Mouse (Mus musculus) retina, embryonic 14.5 days (tissue): ENCODE measurements around the gene Slco3a1.

Experiments used
- DNase-seq: peaks from one replicate; pipeline ENCODE4 v3.0.0-alpha.2; 2015; ENCODE audit warnings: low spot score

Slco3a1 gene

DNA sequence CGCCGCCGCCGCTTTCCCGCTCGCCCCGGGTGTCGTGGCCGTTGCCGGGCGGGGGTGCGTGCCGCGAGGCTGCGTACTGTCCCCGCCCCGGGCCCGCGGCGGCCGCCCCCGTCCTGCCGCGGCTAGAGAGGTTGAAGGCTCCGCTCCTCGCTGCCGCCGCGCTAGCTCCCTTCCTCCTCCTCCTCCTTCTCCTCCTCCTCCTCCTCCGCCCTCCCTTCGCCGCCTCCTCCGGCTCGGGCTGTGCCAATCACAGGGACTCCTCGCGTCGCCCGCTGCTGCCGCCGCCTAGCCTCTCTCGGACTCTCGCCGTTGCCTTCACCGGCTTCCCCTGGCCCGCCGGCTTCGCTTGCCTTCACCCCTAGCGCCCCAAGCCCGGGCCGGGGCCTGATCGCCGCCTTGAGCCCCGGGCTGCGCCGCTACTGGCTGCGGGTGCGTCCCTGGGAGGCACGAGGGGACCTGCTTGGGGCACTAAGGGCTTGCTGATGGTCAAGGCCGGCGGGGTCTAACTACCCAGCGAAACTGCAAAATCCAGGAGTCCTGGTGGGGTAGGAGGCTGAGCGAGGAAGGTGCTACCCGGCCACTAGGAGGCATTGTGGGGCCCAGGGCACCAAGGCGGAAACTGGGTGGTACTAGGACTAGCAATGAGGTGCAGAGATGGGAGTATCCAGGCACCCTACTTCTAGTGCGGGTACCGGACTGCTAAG lies at the start of gene Slco3a1:
TSS of gene Slco3a1 (minus strand) at position 173 of the 704 bp plus-strand sequence.
- peak; percentile 74 for DNase-seq

- no peak for DNase-seq
These were observed 46.4 kb upstream of the Slco3a1 start for GRCm38 (mm10) chr7:74600996-74601395.

- DNase-seq, result peak; percentile 59
These were observed 24.8 kb upstream of the Slco3a1 start for GRCm38 (mm10) chr7:74579411-74579810.

DNA sequence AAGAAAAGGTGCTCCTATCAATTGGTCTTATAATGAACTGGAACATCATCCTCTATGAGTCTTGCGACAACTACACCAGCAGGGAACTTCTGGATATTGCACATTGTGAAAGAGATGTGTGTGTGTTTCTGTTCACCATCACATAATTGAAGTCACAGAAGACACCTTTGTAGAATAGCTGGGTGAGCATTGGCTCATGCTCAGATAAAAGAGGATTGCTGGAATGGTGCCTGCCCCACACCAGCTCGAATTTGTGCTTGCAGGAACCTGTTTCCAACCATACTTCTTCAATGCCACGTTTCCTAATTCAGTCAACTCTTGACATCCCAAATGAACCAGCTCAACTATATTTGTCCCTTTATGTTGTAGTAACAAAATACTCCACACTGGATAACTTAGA lies 21.1 kb upstream of the Slco3a1 start:
- DNase-seq, result no peak

GRCm38 (mm10) chr7:74555416-74555815 lies 836 bp upstream of the Slco3a1 start:
- peak; percentile 76 for DNase-seq

GRCm38 (mm10) chr7:74554041-74554561 lies 479 bp downstream of the Slco3a1 start:
- DNase-seq, result peak; percentile 61

DNA sequence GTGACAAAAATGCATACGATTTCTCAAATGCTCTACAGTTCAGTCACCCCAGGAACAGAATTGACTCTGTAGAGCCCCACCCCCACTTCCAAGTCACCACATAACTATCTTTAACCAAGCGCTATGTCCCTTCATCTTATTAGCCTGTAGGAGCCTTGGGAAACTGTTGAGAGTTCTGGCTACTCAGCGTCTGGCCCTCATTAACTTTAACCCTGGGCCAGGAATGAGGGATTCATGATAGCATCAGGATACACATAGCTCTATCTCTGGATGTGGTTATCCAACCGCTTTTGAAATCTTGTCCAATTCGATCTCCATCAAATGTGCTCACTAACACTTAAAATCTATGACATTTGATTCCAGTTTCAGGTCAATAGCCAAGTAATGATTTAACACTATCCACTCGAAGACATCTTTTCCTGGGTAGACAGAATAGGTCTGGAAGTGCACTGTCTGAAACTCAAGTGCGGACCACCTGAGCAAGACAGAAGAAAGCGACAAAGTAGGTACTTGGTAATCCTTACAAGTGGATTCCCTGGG lies 1.4 kb downstream of the Slco3a1 start:
- peak; percentile 43 for DNase-seq

DNA sequence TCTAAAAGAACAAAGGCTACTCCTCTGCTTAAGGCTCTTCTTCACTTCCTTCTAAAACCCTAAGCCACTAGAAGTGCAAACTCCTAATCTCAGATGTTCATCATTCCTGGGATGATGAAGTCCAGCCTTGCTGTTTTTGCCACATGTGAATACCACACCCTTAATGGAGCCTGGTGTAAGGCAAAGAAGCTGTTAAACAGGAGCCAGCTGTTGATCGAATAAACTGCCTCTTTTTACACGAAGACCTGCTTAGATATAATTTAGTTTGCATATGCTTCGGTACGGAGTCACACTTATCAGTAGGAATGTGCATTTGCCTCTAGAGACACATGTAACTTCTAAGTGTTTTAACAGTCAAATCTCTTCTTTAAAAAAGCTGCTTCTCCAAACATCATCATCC lies 2.0 kb downstream of the Slco3a1 start:
- no peak for DNase-seq

GRCm38 (mm10) chr7:74552000-74552358 lies 2.6 kb downstream of the Slco3a1 start:
- no peak for DNase-seq

- DNase-seq, result no peak
These were observed 3.1 kb downstream of the Slco3a1 start for GRCm38 (mm10) chr7:74551338-74551999.

DNA sequence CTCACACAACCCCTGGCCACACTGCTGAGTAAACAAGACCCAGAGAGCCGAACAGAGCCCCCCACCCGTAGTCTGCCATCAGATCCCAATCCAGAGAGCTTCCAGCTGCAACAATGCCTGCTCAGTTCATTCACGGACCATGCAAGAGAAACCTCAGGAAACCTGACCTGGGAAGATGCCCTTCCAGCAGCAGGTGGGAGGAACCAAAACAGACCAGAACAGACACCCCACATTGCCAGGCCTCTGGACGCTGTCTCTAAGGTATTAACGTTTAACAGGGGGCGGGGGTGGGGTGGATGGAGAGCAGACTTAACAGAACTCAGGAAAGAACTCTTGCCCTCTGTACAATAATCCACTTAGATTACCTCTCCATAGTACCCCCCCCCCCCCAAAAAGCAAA lies 4.9 kb downstream of the Slco3a1 start:
- DNase-seq, result no peak

DNA sequence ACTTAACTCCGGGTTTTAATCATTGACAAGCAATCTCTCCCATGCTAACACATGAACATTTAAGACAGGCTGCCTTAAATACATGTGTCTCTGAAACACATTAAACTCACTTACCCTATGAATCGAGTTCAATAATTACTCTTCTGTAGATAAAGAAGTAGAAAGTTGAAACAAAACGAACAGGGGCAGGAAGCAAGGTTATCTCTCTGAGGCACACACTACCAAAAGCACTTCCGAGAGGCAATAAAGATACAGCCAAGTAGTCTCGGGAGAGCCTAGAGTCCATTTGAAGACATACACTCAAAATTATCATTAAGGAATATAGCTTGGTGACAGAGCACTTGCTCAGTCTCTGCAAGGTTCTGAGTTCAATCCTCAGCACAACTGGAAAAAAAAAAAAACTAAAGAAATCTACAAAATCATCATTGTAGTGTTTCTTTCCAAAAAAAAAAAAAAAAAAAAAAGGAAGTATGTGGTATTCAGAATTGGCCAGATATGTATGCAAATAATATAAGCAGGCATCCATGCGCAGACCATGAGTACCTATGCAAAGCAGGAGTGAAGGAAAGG lies 5.5 kb downstream of the Slco3a1 start:
- no peak for DNase-seq

- no peak for DNase-seq
These were observed 7.9 kb downstream of the Slco3a1 start for GRCm38 (mm10) chr7:74546691-74547090.

- no peak for DNase-seq
These were observed 9.0 kb downstream of the Slco3a1 start for GRCm38 (mm10) chr7:74545498-74545990.

DNA sequence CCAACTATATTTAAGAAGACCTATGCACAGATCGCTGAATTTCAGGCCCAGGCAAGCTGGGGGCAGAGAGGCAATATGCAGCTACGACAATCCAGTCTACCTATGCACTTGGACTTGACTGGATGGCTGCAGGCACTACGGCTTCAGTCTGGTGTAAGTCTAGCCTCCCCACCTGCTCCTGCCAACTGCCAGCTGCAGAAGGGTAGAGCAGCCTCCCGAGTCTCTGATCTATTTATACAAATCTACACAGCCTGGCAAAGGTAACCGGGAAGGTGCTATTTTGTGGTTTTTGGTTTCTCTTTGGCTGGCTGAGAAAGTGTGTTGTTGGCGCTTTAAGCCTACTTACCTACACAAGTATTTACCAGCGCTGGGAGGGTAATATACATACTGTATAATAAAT lies 10.3 kb downstream of the Slco3a1 start:
- DNase-seq, result no peak

- DNase-seq, result no peak
These were observed 12.6 kb downstream of the Slco3a1 start for GRCm38 (mm10) chr7:74541958-74542357.

- no peak for DNase-seq
These were observed 13.5 kb downstream of the Slco3a1 start for GRCm38 (mm10) chr7:74540933-74541725.

- DNase-seq, result no peak
These were observed 18.4 kb downstream of the Slco3a1 start for GRCm38 (mm10) chr7:74536186-74536585.

GRCm38 (mm10) chr7:74531468-74532097 lies 23.0 kb downstream of the Slco3a1 start:
- no peak for DNase-seq

- no peak for DNase-seq
These were observed 24.7 kb downstream of the Slco3a1 start for GRCm38 (mm10) chr7:74529877-74530276.

- no peak for DNase-seq
These were observed 25.3 kb downstream of the Slco3a1 start for GRCm38 (mm10) chr7:74529183-74529757.
